Mouse (Mus musculus) common myeloid progenitor, adult 5-6 weeks (primary cell): ENCODE data around the gene Dapk2. TPM values are rescaled to one million over a fixed set of nuclear protein-coding genes. Genes with fewer than 3 reads are reported as not detected.
A peak's percentile ranks its signal among the peaks of the same experiment; 100 is the strongest.
"Not testable (repeated sequence)": the region's sequence is repeated elsewhere in the genome, so short reads cannot be mapped to it uniquely, and the experiment has no call there.

Source experiments
- ATAC-seq: replicated peaks from 2 replicates; pipeline ENCODE4 v1.8.0; 2016; ENCODE audit warnings: low read depth, mild to moderate bottlenecking, moderate TSS enrichment, inconsistent platforms; ENCODE audit not compliant: poor library complexity, severe bottlenecking
- total RNA-seq: library from RNA; stranded (forward); fragments of 200-1000, 187-1606 nt; gene quantifications from 2 replicates; pipeline ENCODE4 v1.2.3, GENCODE M21; 2017

The Dapk2 gene
- total RNA-seq, 1 experiment from 2014 or later, result 4.0 TPM

DNA sequence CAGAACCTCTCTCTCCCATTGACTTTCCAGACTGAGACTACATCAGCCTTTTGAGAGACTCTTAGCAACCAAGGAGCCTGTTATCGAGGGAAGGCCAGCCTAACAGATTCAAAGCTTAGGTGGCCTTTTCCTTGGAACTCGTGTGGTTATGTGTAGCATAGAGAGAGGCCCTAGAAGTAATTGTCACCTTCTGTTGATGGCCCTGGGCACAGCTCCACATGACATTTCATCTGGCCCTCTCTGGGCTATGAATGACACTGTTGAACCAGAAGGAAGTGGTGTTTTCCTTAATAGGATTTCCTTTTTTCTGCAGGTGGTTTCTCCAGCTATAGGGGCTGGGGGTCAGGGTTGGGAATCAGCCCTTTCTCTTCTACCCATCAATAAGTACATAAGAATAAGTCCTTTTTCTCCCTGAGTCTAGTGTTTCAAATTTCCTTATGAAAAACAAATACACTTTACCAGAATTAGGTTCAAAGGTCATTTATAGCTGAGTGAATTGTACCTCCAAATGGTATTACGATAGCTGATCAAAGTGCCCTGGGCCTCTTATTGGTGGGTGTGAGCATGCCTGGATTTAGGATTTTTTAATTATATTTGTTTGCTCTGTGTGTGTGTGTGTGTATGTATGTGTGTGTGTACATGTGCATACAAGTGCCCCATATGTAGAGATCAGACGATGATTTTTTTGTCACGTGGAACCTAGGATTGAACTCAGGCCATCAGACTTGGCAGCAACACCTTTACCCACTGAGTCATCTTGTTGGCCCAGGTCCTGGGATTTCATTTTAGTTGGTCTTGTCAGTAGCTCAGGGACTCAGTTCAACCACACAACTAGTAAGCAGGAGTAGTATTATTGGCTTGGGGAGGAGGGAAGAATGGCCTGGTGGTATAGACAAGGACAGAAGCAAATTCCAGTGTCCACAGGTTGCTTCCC, 108.5 kb downstream of the Dapk2 start:
- ATAC-seq, result no peak

DNA sequence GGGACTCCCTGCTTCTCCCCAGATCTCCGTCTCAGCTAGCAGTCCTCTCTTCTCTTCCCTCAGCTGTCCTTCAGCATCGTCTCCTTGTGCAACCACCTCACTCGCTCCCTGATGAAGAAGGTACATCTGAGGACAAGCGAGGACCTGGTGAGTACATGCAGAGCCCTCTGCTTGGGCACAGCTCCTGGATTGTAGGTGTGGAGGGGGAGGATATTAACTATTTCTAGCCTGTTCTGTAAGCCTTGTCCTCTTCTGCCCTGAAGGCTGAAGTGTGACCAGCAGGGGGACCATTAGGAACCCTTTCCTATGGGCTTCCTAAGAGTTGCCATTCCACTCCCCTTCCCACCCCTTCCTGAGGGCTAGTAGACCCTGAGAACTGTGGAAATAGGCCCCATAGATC, 110.8 kb downstream of the Dapk2 start:
- no peak for ATAC-seq

DNA sequence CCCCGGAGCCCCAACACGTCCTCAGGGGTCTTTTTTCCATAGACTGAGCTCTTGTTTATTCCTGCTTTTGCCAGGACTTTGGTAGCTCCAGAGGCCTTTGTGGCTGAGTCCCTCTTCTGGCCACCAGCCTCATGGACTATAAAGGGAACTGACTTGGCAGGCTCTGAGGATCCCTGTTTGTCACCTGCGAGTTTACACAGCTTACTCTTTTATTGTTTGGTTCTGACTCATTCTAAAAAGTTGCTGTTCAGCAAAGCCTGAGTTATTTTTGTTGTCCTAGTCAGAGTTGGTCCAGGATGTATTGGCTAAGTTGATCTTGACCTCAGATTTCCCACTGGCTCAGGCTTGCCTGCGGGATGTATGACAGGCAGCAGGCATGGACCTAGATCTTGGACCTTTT, 112.0 kb downstream of the Dapk2 start:
- ATAC-seq, result no peak

DNA sequence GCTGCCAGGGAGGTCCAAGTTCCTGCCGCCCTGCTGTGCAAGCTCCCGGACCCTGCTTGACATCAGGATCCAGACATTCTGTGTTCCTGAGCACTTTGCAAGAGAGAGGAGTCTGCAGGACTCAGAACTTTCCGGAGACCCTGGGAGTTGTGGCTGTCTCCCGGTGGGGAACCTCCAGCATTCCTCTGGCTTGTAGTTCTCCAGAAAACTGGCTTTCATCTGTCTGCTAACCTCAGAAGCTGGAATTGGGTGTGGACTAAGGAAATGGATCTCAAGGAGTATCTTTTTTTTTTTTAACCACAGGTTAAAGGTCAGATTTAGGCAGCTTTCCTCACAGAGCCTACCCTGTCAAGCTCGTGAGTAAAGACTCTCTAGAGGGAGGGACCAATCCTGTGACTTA, 113.7 kb downstream of the Dapk2 start:
- no peak for ATAC-seq

DNA sequence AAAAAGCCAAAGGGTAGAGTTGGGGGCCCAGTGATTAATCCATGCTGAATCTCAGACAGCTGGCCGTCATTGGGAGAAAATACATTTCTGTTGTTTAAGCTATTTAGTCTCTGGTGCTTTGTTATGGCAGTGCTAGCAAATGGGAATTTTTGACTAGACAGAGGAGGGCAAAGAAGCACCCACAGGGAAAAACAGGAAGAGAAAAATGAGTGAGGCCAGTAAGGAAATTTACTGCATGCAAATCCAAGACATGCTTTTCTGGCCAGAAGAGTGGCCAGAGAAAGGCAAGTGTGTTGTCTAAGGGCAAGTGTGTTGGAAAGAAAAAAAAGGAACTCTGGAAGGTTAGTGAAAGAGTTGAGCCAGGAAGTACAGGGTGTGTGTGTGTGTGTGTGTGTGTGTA, 115.6 kb downstream of the Dapk2 start:
- no peak for ATAC-seq

DNA sequence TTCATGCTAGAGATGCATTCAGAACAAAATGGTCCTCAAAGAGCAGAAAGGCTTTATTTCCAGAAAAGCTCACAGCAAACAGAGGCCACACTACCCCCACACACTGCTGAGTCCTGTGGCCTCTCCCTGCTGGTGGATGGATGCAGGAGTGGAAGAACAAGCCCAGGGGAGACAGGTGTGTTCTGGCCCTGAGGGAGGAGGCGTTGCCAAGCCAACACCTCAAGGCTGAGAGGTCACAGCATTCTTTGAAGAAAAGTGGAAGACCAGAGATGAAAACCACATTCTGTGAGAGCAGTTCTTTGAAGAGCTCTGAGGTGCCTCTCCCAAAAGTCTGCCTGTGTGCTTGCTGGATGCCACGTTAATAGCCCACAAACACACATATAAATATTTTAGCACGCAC, 116.6 kb downstream of the Dapk2 start:
- ATAC-seq, result no peak

DNA sequence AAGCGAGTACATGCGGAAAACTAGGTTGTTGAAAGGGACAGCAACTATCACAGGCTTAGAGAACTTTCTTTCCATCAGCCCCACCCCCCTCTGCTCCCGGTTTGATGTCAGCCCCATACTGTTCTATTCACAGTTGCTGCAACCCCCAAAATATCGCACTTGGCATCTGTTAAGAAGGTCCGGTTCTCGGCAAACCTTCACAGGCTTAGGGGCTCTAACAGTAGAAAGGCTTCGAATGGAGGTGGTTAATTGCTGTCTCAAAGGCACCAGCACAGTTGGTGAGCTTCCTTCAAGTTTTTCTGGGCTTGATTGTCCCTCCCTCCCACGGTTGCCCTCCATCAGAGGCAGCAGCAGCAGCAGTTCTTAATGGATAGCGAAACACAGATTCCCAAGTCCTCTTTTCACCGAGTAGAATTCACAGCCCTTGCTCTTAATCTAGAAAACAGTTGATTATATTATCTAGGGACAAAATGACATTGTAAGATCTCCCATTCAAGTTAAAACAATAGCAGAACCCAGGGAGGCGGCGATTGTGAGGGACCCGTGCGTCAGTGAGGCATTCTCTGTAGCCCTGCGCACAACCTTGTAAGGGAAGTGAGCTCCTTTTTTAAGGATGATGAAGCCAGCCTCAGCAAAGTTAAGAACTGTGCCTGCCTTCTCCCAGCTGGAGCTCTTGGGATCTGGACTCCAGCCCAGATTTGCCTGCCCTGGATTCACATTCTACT, 117.4 kb downstream of the Dapk2 start:
- 0 out of 2 replicates have a peak, but pooled peaks have one; percentile 16 for ATAC-seq

DNA sequence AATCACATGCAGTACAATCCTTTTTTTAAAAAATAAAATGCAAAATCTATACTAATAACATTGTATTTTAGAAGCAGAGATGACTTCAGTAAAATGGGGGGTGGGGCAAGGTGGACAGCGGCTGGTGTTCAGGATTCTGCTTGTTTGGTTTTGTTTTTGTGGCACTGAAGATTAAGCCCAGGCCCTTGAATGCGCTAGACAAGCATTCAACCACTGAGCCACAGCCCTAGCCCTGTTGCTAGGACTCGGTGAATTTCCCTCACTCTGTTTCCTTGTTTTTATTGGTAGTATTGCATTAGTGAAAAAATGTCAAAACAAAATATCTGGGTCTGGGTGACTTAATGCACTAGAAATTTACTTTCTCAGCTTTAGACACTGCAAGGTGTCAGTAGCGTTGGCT, 118.0 kb downstream of the Dapk2 start:
- ATAC-seq, result no peak

DNA sequence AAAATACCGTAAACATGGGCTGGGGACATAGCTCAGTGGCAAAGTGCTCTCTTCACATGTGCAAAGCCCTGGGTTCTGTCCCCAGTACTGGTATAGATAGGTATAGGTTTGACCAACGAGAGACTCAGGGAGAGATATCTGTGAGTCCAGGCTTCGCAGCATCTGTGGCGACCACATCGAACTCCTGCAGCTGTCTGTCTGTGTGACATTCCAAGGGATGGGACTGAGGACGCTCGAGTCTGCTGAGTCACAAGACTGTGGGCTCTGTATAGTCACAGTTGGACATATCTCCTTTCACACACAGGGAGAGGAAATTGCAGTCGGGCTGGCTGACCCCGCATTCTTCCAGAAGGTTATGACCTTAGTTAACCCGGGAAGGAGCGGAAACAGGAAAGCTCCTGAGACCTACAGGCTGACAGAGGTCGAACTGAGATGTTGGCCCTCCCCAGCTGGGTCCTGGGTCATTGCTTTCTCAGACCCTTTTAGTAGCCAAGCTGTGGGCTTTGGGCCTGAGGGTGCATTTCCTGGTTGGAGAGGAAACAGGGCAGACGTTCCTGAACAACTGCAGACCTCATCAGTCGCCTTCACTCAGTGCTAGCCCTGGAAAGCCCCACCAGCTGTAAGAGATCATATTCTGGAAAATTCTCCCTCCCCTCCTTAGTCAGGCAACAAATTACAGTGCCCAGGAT, 118.8 kb downstream of the Dapk2 start:
- peak; percentile 72 for ATAC-seq

DNA sequence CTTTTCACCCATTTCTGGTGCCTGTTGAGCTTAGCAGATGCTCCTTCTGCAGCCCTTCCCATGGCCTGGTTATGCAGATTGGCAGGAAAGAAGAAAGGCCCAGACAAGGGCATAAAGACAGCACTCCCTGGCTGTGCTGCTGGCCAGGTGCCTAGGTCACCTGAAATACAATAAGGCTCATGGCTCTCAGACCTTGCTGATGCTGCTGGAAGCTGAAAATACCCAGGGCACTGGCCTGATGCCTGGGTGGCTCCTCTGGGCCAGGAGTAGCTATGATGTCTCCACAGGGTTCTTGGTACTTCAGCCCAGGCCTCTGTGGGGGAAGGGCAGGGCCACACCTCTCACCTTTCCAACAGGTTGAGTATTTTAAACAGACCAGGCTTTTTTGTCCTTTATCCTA, 121.6 kb downstream of the Dapk2 start:
- ATAC-seq, result no peak

DNA sequence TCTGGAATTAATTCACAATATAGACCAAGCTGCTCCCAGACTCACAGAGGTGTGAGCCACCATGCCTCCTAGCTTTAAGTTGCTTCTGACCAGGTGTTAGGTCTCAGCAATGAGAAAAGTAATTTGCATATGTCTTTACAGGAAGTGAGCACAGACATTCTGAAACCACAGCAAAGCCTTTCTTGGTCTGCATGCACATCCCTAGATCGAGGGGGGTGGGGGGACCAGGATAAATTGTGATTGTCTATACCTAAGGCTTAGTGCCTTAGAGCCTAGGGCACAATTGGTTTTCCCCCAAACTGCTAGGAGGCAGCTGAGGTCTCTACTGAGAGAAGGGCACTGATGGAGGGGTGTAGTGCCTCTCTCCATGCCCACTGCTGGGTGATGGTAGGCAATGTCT, 122.5 kb downstream of the Dapk2 start:
- ATAC-seq, result no peak

DNA sequence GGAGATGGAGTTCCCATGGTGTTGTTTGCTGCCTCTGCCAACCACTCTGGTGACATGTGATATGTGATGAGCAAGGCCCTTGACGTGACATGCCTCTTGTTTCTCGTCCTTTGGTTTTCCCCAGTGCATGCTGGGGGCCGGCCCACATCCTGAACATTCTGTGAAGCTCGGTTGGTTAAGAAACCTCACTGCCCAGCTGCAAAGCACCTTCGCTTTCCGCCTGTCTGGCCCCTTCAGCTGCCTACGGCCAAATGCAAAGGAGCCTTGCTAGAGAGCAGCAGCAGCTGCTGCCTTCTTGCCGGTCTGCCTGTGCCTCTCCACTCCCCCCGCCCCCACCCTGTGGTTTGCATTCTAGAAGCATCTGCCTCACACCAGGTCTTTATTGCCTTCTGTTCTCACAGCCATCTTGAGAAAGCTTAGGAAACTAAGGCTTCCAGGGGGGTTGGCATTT, 123.5 kb downstream of the Dapk2 start:
- peak; percentile 42 for ATAC-seq

DNA sequence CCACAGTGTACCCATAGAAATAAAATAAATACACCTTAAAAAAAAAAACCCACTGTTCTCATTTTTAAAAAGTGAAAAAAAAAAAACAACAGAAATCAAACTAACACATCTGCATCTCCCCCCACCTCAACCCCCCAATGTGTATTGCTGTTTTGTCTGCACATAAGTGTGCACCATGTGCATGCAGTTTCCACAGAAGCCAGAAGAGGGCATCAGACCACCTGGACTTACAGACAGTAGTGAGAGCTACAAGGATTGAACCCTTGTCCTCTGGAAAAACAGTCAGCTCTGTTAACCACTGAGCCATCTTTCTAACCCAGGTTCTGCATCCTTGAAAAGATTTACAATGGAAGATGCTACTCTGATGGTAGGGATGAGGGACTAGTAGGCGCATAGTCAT, 124.6 kb downstream of the Dapk2 start:
- no peak for ATAC-seq

DNA sequence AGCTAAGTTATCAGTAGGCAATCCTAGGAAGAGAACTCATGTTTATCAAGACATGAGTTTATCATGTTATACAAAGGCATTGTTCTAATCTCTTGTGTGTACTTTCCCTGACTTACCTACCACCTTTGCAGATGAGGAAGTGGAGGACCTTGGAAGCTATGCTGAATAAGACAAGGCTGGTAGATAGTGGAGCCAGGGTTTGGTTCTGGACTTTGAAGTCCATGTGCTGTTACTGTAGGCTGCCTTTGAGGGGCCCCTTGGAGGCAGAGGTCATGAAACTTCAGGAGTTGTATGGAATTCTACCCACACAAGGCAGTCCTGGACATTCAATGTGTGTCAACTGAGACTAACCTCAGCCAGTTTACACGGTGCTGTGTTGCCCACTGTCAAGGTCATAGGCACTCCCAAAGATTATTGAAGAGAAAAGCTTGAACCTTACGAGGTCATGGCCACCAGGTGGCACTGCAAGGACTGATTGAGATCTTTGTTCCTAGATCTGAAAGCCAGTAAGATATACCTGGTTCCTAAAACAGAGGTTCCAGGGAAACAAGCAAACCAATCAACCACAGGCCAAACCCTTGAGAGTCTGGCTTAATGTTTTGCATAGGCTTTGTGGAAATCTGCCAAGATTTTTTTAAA, 125.7 kb downstream of the Dapk2 start:
- peak; percentile 60 for ATAC-seq

DNA sequence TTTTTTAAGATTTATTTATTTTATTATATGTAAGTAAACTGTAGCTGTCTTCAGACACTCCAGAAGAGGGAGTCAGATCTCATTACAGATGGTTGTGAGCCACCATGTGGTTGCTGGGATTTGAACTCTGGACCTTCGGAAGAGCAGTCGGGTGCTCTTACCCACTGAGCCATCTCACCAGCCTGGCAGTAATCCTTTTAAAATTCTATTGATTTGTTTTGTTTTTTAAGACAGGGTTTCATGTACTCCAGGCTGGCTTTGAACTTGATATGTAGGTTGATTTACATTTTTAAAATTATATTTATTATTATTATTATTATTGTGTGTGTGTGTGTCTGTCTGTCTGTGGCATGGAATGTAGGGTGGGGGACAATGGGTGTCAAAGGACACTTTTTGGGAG, 127.2 kb downstream of the Dapk2 start:
- ATAC-seq, result not testable (repeated sequence)

DNA sequence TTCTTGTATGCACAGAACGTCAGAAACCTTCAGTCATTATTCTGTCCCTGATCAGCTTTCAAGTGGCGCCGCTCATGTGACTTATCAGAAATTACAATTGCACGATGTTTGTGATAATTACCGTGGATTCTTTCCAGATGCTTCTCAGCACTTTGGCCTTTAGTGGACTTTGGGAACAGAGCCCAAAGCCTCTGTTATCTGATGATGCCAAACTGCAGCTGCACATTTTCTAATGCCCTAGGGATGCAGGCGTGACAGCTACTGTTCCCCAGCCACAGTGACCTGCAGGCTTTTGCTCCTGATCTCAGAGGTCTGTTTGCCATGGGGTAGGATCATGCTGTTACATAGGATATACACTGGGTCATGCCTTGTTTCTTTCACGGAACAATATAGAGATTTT, 127.9 kb downstream of the Dapk2 start:
- ATAC-seq, result no peak

DNA sequence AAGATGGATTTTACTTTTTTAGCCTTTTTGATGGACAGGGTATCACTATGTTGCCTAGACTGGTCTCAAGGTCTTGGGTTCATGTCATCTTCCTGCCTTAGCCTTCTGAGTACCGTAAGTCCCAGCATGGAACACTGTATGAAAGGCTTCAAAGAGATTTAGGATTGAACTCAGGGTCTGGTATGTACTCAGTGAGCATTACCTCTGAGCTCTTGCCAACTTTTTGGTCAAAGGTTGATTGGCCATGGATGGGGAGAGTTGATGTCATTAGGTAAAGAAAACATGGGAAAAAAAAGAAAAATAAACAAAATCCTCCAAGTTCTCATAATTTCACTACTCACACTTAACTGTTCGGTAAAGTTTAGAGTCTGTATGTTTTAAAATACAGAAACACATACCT, 132.7 kb downstream of the Dapk2 start:
- no peak for ATAC-seq

DNA sequence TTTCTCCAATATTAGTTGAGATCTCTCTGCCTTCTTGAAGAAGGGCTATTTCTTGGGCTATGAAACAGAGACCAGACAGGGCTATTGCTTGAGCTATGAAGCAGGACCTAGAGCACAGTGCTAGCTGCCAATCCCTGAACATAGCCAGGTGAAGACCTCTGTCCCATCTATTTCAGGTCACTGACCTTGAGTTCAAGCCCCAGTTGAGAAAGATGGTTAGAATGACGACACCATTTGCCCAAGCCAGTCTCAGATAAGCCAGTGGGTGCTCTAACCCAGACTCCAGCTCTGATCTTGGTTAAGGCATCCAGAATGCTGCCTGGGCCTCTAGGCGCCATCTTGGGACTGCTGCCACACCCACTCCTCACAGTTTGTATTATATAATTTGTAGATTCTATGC, 135.3 kb downstream of the Dapk2 start:
- ATAC-seq, result no peak

DNA sequence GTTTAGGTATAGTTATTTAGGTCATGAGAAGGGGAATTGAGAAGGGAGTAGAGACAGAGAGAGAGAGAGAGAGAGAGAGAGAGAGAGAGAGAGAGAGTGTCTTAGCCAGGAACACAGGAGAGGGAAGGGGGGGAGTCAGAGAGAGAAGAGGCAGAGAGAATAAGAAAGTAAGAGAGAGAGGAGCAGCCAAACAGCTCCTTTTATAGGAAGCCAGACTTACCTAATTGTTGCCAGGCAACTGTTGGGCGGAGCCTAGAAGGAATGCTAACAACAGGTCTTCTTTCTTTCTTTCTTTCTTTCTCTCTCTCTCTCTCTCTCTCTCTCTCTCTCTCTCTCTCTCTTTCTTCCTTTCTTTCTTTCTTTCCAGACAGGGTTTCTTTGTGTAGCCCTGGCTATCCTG, 136.2 kb downstream of the Dapk2 start:
- ATAC-seq, result no peak

DNA sequence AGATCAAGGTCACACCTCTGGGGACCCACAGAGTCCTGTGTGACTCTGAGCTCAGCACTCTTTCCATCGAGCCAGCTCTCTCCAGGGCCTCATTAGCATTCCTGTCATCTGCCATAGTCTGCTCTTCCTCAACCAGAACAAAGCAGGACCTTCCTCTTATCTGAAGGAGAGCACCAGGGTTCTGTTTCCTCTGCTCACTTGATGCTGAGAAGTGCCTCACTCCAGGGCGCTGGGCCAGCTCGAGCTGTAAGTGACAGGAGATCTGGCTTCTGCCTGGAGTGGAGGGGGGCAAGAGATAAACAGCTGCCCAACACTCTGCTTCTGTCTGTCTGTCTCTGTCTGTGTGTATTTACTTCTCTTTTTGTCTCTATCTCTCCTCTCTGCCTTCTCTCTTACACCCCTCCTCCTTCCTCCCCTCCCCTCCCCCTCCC, 137.0 kb downstream of the Dapk2 start:
- ATAC-seq, result peak; percentile 99
